Mouse (Mus musculus) sigmoid colon, adult 10 weeks (tissue): Measurements from ENCODE around the gene Cdk5rap1. TPM values are rescaled to one million over a fixed set of nuclear protein-coding genes. Genes with fewer than 3 reads are reported as not detected.

ENCODE experiments used
- polyA plus RNA-seq: library from polyadenylated mRNA; stranded (reverse); fragments of 350-450 nt; fragmentation: Illumina TruSeq; extraction: RNeasy Lipid Tissue Mini Kit (QIAGEN cat#74804); gene quantifications from one replicate; pipeline ENCODE4 v1.2.3, GENCODE M21; 2014; ENCODE audit warnings: low read depth, low replicate concordance

The Cdk5rap1 gene
- 9.2 TPM for polyA plus RNA-seq

GRCm38 (mm10) chr2:154372842-154373500 is at the start of gene Cdk5rap1:
Gene Cdk5rap1 (minus strand): TSS chr2:154373010.

GRCm38 (mm10) chr2:154407643-154408445 is 35.0 kb upstream of the Cdk5rap1 start, which contains the start of gene Snta1:
Gene Snta1 (minus strand): TSS chr2:154408099.

GRCm38 (mm10) chr2:154306927-154307326 is 65.9 kb downstream of the Cdk5rap1 start, which contains the start of gene Bpifb9b:
Gene Bpifb9b (plus strand): TSS chr2:154307227.

Other genes with a start within 250 kb of the Cdk5rap1 start
- not detected for gene Bpifa3, start 242.7 kb downstream of the Cdk5rap1 start, polyA plus RNA-seq
- gene Bpifa1, start 230.1 kb downstream of the Cdk5rap1 start, polyA plus RNA-seq, result not detected
- gene Bpifa5, start 210.4 kb downstream of the Cdk5rap1 start, polyA plus RNA-seq, result not detected
- not detected for gene Bpifb1, start 182.2 kb downstream of the Cdk5rap1 start, polyA plus RNA-seq
- not detected for gene Bpifb5, start 149.3 kb downstream of the Cdk5rap1 start, polyA plus RNA-seq
- gene Bpifb9a, start 115.2 kb downstream of the Cdk5rap1 start, polyA plus RNA-seq, result not detected
- gene Bpifb9b, start 65.8 kb downstream of the Cdk5rap1 start, polyA plus RNA-seq, result not detected
- not detected for gene Snta1, start 35.1 kb upstream of the Cdk5rap1 start, polyA plus RNA-seq
- 18.4 TPM for gene Cbfa2t2, start 63.5 kb upstream of the Cdk5rap1 start, polyA plus RNA-seq
- gene 1700003F12Rik, start 174.1 kb upstream of the Cdk5rap1 start, polyA plus RNA-seq, result not detected
- not detected for gene Actl10, start 178.8 kb upstream of the Cdk5rap1 start, polyA plus RNA-seq
- not detected for gene Necab3, start 185.9 kb upstream of the Cdk5rap1 start, polyA plus RNA-seq
- 0.16 TPM for gene E2f1, start 196.9 kb upstream of the Cdk5rap1 start, polyA plus RNA-seq
- 7.7 TPM for gene Pxmp4, start 230.7 kb upstream of the Cdk5rap1 start, polyA plus RNA-seq
- not detected for gene Zfp341, start 240.3 kb upstream of the Cdk5rap1 start, polyA plus RNA-seq
- not detected for gene 4930519P11Rik, start 240.4 kb upstream of the Cdk5rap1 start, polyA plus RNA-seq